Mouse (Mus musculus): ENCODE measurements around the gene Camk2n1. TPM values are rescaled to one million over a fixed set of nuclear protein-coding genes. Genes with fewer than 3 reads are reported as not detected.
A peak's percentile ranks its signal among the peaks of the same experiment; 100 is the strongest.

Camk2n1 gene
- polyA plus RNA-seq, 1 experiment, result 6.3 TPM

- Histone ChIP-seq H3K27ac (replicated peaks; ENCODE audit: low read depth, low read length) (no peak overlapping the region), H3K4me1 (ENCODE audit: control insufficient read depth, insufficient read depth, insufficient read length, low read length) (no peaks in the 10 kb centered on the region), H3K4me3 (ENCODE audit: insufficient read depth, low read depth, low read length) (no peak overlapping the region)
Measured at GRCm38 (mm10) chr4:138431340-138431739, 22.8 kb upstream of the Camk2n1 start.

GRCm38 (mm10) chr4:138434347-138435316 is 19.5 kb upstream of the Camk2n1 start, which contains the start of gene Mul1:
Gene Mul1 (plus strand): TSS chr4:138434671.
- Histone ChIP-seq H3K4me1 (ENCODE audit: control insufficient read depth, insufficient read depth, insufficient read length, low read length) (no peaks in the 10 kb centered on the region), H3K4me3 (ENCODE audit: insufficient read depth, low read depth, low read length) (peak within 1 kb of the TSS; percentile 94), H3K27ac (replicated peaks; ENCODE audit: low read depth, low read length) (peak within 1 kb of the TSS; percentile 96)

GRCm38 (mm10) chr4:138440062-138440461 is 14.1 kb upstream of the Camk2n1 start:
- Histone ChIP-seq H3K27ac (replicated peaks; ENCODE audit: low read depth, low read length) (no peak overlapping the region), H3K4me3 (ENCODE audit: insufficient read depth, low read depth, low read length) (no peak overlapping the region), H3K4me1 (ENCODE audit: control insufficient read depth, insufficient read depth, insufficient read length, low read length) (no peaks in the 10 kb centered on the region)

DNA sequence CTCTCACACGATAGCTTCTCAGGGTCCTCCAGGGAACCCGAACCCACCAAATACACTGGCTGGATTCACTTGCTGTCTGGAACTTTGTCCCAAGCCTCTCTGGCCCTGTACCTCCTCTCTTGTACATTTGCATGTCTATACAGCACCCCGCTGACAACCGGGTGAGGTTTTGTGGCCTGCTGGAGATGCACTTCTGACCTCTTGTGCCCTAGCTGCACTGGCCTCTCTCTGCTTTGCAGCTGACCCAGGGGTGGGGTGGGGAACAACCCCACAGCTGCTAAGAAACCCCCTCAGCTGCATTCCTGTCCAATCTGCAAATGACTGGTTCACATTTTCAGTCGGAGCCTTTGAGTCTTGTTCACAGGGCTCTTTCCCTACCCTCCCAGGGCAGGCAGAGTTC is 9.2 kb upstream of the Camk2n1 start:
- no peak overlapping the region for H3K27ac ChIP-seq (replicated peaks; ENCODE audit: low read depth, low read length)
- no peaks in the 10 kb centered on the region for H3K4me1 ChIP-seq (ENCODE audit: control insufficient read depth, insufficient read depth, insufficient read length, low read length)
- H3K4me3 ChIP-seq (ENCODE audit: insufficient read depth, low read depth, low read length), result no peak overlapping the region

- Histone ChIP-seq H3K4me1 (ENCODE audit: control insufficient read depth, insufficient read depth, insufficient read length, low read length) (no peaks in the 10 kb centered on the region), H3K4me3 (ENCODE audit: insufficient read depth, low read depth, low read length) (no peak overlapping the region), H3K27ac (replicated peaks; ENCODE audit: low read depth, low read length) (no peak overlapping the region)
Measured at GRCm38 (mm10) chr4:138446981-138447380, 7.1 kb upstream of the Camk2n1 start.

- no peak overlapping the region for H3K4me3 ChIP-seq (ENCODE audit: insufficient read depth, low read depth, low read length)
- H3K4me1 ChIP-seq (ENCODE audit: control insufficient read depth, insufficient read depth, insufficient read length, low read length), result no peaks in the 10 kb centered on the region
- H3K27ac ChIP-seq (replicated peaks; ENCODE audit: low read depth, low read length), result no peak overlapping the region
Measured at GRCm38 (mm10) chr4:138447387-138447786, 6.7 kb upstream of the Camk2n1 start.

DNA sequence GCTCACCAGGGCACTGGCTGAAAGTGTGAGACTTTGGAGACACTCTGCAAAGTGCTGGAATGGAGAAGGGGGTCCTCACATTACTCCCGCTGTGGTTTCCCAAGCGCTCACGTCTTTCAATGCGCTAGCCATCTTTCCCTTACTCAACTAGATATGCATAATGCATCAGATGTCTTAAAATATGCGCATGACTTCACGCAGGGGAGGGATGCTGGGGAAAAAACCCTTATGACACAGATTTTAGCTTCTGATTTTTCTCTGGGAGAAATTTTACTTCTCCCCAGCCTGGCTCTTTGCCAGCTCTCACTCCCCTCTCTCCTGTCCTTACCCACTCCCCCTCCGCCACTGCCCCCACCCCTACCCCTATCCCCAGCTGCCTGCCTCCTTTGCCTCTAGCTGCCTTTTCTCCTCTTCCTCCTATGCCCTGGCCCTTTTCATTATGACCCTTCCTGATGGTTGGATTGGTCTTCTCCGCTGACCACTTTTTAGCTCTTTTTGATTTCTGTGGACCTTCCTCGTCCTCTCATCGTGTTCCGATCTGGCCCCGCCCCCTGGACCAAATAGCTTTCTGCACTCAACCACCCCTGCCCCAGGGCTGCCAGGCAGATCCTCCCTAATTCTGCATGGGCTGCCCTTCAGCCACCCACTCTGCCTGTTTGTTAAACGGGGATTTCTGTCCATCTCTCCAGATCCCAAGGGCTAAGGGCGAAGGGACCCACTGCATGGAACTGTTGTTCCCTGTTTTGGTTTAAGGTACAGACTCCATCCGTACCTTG is 6.1 kb upstream of the Camk2n1 start:
- no peaks in the 10 kb centered on the region for H3K4me1 ChIP-seq (ENCODE audit: control insufficient read depth, insufficient read depth, insufficient read length, low read length)
- no peak overlapping the region for H3K27ac ChIP-seq (replicated peaks; ENCODE audit: low read depth, low read length)
- H3K4me3 ChIP-seq (ENCODE audit: insufficient read depth, low read depth, low read length), result no peak overlapping the region

DNA sequence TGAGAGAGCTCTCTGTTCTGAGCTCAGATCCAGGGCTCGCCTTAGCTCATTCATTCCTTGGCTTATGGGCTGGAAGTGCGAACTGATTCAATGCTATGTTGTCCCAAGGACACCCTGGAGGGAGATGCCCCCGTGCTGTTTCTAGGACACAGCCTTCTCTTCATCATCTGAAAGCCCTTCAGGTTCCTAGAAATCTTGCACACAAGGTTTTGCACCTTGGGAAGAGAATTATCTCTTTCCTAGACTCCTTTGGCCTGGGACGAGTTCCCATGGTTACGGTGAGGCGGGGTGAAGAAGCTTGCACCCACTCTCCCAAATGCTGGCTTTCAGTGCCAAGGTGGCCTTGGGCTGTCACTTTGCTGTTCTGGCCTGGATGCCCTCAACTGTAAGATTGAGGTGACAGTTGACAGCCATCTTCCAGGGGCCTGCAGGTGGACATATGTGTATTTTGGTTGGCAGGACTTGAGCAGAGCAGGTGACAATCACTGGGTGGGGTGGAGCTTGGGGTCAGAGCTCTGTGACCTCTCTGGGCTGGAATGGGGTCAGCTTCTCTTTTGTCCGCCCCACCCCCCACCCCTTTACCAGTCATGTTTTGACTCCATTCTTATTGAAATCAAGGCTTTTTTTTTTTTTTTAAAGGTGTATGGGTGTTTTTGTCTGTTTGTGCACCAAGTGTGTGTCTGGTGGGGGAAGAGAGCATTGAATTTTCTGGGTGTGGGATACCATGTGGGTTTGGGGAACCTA is 5.1 kb upstream of the Camk2n1 start:
- Histone ChIP-seq H3K27ac (replicated peaks; ENCODE audit: low read depth, low read length) (no peak overlapping the region), H3K4me3 (ENCODE audit: insufficient read depth, low read depth, low read length) (no peak overlapping the region), H3K4me1 (ENCODE audit: control insufficient read depth, insufficient read depth, insufficient read length, low read length) (no peaks in the 10 kb centered on the region)

DNA sequence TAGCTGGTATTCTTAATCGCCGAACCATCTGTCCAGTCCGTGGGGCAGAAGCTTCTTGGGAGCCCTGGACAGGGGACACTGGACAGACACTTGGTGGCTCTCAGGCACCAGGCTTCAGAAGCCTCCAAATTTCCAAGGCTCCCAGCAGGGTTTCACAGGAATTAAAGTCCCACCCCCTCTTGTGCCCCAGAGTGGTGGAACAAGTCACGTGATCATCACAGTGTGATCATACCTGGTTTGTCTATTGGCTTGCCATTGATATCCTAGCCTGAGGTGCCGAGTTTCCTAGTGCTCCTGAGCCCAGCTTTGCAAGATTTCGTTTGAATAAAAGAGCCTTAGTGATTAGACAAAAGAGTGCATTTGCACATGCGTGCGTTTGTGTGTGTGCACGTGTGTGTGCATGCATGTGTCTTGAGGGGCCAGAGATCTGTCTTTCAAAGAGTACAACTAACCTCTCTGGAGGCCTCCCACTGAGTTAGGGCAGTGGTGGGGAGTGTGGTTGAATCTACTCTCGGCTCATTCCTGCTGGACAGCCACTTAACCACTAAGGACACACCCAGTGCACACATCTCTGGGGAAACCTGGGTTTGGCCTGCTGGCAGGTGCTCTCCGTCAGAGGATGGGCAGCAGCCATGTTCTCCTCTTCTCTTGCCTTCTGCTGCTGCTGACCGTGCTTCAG is 4.3 kb upstream of the Camk2n1 start:
- Histone ChIP-seq H3K27ac (replicated peaks; ENCODE audit: low read depth, low read length) (no peak overlapping the region), H3K4me3 (ENCODE audit: insufficient read depth, low read depth, low read length) (no peak overlapping the region), H3K4me1 (ENCODE audit: control insufficient read depth, insufficient read depth, insufficient read length, low read length) (no peaks in the 10 kb centered on the region)

GRCm38 (mm10) chr4:138452306-138453096 is 1.6 kb upstream of the Camk2n1 start:
- Histone ChIP-seq H3K27ac (replicated peaks; ENCODE audit: low read depth, low read length) (no peak overlapping the region), H3K4me3 (ENCODE audit: insufficient read depth, low read depth, low read length) (no peak overlapping the region), H3K4me1 (ENCODE audit: control insufficient read depth, insufficient read depth, insufficient read length, low read length) (no peaks in the 10 kb centered on the region)

- H3K4me1 ChIP-seq (ENCODE audit: control insufficient read depth, insufficient read depth, insufficient read length, low read length), result no peaks in the 10 kb centered on the region
- no peak overlapping the region for H3K27ac ChIP-seq (replicated peaks; ENCODE audit: low read depth, low read length)
- H3K4me3 ChIP-seq (ENCODE audit: insufficient read depth, low read depth, low read length), result peak overlapping the region; percentile 83
Measured at GRCm38 (mm10) chr4:138453097-138453752, 889 bp upstream of the Camk2n1 start.

DNA sequence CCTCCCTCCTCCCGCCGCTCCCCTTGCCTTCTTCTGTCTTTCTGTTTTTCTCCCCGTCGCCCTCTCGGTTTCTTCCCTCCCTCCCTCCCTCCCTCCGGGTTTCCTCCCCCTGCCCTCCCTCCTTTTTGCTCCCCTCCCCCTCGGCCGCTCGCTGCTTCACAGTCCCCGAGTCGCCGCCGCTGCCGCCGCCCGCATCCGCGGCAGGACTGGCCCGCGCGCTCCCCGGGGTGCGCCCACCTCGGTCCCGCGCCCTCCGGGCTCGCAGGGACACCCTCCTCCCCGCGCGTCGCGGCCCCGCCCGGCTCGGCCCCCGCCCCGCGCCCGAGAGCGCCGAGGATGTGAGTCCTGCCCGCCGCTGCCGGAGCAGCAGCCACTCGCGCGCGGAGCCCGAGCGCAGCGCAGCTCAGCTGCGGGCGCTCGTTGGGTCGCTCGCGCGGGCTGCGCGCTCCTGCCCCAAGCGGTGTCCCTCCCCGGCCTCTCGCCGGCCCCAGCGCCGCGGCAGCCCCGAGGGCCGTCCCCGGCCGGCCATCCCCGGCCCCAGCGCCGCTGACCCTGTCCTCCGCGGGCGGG is 542 bp downstream of the Camk2n1 start:
- Histone ChIP-seq H3K27ac (replicated peaks; ENCODE audit: low read depth, low read length) (peak overlapping the region; percentile 84), H3K4me3 (ENCODE audit: insufficient read depth, low read depth, low read length) (peak overlapping the region; percentile 83), H3K4me1 (ENCODE audit: control insufficient read depth, insufficient read depth, insufficient read length, low read length) (no peaks in the 10 kb centered on the region)
